Mouse (Mus musculus) testis, adult 2 months (tissue): Measurements from ENCODE around the gene Zdhhc4. TPM values are rescaled to one million over a fixed set of nuclear protein-coding genes. Genes with fewer than 3 reads are reported as not detected.

Source experiments
- H3K27ac ChIP-seq: fragments of 200-500 bp; 2 replicates; pipeline ENCODE4 v1.5.1; 2012; ENCODE audit warnings: low read depth, low read length; ENCODE audit not compliant: control insufficient read depth, insufficient read depth
- H3K27me3 ChIP-seq: fragments of 200-500 bp; 2 replicates; pipeline ENCODE4 v1.6.1; 2012; ENCODE audit warnings: mild to moderate bottlenecking, low read length, moderate library complexity; ENCODE audit not compliant: control insufficient read depth, insufficient read depth
- H3K36me3 ChIP-seq: fragments of 200-500 bp; 2 replicates; pipeline ENCODE4 v1.6.1; 2012; ENCODE audit warnings: mild to moderate bottlenecking, low read length; ENCODE audit not compliant: control insufficient read depth, insufficient read depth
- H3K4me1 ChIP-seq: fragments of 200-500 bp; 2 replicates; pipeline ENCODE4 v1.6.1; 2012; ENCODE audit warnings: low read length; ENCODE audit not compliant: control insufficient read depth, insufficient read depth
- H3K4me3 ChIP-seq: fragments of 200-500 bp; 2 replicates; pipeline ENCODE4 v1.5.1; 2012; ENCODE audit warnings: low read depth, mild to moderate bottlenecking, low read length, moderate library complexity, mixed read lengths; ENCODE audit not compliant: control insufficient read depth
- CTCF ChIP-seq: fragments of 200-500 bp; IDR thresholded peaks from 2 replicates; pipeline ENCODE4 v1.5.1; 2012; ENCODE audit warnings: low read depth, mild to moderate bottlenecking, inconsistent platforms, low read length, moderate library complexity; ENCODE audit not compliant: control insufficient read depth, insufficient read depth, insufficient replicate concordance
- POLR2A ChIP-seq: fragments of 200-500 bp; IDR thresholded peaks from 2 replicates; pipeline ENCODE4 v1.6.1; 2012; ENCODE audit warnings: low read depth, mild to moderate bottlenecking, inconsistent platforms, low read length, moderate library complexity; ENCODE audit not compliant: control insufficient read depth
- polyA plus RNA-seq: library from polyadenylated mRNA; depleted of rRNA; stranded (reverse); fragments of >200 nt; gene quantifications from 2 replicates; pipeline ENCODE4 v1.2.3, GENCODE M21; 2012

Gene Zdhhc4
- polyA plus RNA-seq, 1 experiment: 402 TPM

DNA sequence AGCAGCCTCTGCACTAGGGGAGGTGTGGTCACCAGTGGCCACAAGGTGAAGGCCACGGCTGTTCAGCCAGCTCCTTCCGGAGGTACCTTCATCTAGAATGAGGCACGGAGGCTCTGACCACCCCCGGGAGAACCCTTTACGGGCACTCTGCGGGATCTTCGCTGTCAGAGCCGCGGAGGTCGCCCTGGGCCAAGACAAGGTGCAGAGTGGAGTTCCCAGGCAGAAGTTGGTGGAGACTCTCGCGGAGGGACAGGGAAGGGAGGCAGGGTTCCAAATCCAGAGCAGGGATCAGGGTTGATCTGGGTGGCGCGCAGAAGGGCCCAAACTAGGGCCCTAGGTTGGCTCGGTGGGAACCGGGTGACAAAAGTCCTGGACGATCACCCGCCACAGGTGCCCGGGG is 36.2 kb downstream of the Zdhhc4 start:
- TF ChIP-seq POLR2A (no peak), CTCF (no peak)
- H3K4me1 ChIP-seq: peaks cover 4% of the 10 kb centered on the region
- H3K27me3 ChIP-seq: no peaks in the 10 kb centered on the region

DNA sequence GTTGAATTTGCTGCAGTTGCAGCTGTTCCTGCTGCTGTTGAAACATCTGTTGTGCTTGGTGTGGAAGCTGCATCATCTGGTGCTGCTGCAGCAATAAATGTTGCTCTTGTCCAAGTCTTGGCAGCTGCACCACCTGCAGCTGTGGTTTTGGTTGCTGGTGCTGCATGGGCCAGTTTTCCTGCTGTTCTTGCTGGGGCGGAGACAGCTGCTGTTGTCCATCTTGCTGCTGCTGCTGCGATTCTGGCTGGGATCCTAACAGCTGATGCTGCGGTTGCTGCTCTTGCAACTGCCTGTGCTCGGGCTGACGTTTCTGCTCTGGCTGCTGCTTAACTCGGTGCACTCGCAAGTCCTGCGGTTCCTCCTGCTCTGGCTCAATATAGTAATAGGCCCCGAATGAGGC is 39.8 kb downstream of the Zdhhc4 start:
- H3K36me3 ChIP-seq: no peaks in the 10 kb centered on the region
- no peak for TF ChIP-seq POLR2A
- TF ChIP-seq CTCF: no peak
- no peaks in the 10 kb centered on the region; the same call in 1 of the 2 replicates for H3K27me3 ChIP-seq
- H3K4me1 ChIP-seq: peaks cover 8% of the 10 kb centered on the region
- no peak overlapping the region for H3K4me3 ChIP-seq
- no peak overlapping the region for H3K27ac ChIP-seq

More for the DNA sequence above, 36.2 kb downstream of the Zdhhc4 start:
- no peaks in the 10 kb centered on the region for H3K36me3 ChIP-seq
- no peak overlapping the region for H3K27ac ChIP-seq
- H3K4me3 ChIP-seq: no peak overlapping the region

DNA sequence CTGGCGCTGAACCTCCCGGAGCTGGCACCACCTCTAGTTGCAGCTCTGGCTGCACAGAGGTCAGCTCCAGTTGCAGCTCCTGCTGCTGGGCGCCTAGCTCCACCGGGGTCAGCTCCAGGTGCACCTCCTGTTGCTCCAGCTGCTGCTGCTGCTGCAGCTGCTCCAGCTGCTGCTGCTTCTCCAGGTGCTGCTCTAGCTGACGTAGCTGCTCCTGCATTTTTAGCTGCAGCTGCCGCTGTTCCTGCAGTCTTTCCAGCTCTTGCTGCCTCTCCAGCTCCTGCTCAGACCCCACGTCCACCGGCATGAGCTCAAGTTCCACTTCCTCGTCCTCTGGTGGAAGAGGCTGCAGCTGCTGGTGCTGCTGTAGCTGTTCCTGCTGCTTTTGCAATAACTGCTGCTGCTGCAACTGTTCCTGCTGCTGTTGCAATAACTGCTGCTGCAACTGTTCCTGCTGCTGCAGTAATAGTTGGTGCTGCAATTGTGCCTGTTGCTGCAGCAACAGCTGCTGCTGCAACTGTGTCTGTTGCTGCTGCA is 40.6 kb downstream of the Zdhhc4 start:
- Histone ChIP-seq H3K27me3 (no peaks in the 10 kb centered on the region; the same call in 1 of the 2 replicates), H3K4me1 (peaks cover 8% of the 10 kb centered on the region), H3K4me3 (peak overlapping the region; percentile 32), H3K27ac (no peak overlapping the region), H3K36me3 (no peaks in the 10 kb centered on the region)
- TF ChIP-seq POLR2A (no peak), CTCF (no peak)

DNA sequence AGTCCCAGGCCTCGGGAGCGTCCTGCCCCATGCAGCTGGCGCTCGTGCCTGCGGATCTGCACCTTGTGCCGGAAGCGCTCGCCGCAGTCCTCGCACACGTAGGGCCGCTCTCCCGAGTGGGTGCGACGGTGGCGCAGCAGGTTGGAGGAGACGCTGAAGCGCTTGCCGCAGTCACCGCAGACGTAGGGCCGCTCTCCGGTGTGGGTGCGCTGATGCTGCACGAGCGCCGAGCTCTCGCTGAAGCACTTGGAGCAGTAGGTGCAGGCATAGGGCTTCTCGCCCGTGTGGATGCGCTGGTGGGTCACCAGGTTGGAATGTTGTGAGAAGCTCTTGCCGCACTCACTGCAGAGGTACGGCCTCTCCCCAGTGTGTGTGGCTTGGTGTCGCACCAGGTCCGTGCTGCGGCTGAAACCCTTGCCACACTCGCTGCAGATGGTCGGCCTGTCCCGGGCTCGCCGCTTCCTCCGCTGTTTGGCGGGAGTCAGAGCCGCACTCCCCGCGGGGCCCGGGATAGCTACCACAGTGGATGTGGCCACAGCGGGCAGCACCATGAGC is 41.2 kb downstream of the Zdhhc4 start:
- TF ChIP-seq CTCF: no peak
- TF ChIP-seq POLR2A: no peak
- Histone ChIP-seq H3K27me3 (no peaks in the 10 kb centered on the region; the same call in 1 of the 2 replicates), H3K27ac (no peak overlapping the region), H3K4me1 (peaks cover 8% of the 10 kb centered on the region), H3K36me3 (no peaks in the 10 kb centered on the region), H3K4me3 (peak overlapping the region; percentile 32)

DNA sequence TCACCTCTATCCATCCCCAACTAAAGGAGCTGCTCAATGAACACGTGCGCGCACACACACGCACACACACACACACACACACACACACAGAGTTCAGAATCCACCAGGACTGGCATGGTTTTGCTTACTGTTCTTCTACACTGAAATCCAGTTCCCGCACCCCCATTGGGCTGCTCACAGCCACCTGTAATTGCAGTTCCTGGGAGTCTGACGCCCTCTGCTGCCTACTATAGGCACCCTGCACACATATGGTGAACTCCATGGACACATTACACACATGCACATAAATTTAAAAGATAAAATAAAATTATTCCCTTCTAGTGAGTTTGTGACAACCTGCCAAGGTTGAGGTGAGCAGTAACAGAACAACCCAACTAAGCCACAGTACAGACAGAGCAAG is 44.3 kb downstream of the Zdhhc4 start:
- Histone ChIP-seq H3K36me3 (no peaks in the 10 kb centered on the region), H3K4me1 (peaks cover 5% of the 10 kb centered on the region), H3K4me3 (no peak overlapping the region), H3K27me3 (no peaks in the 10 kb centered on the region; the same call in 1 of the 2 replicates), H3K27ac (no peak overlapping the region)
- no peak for TF ChIP-seq POLR2A
- no peak for TF ChIP-seq CTCF

DNA sequence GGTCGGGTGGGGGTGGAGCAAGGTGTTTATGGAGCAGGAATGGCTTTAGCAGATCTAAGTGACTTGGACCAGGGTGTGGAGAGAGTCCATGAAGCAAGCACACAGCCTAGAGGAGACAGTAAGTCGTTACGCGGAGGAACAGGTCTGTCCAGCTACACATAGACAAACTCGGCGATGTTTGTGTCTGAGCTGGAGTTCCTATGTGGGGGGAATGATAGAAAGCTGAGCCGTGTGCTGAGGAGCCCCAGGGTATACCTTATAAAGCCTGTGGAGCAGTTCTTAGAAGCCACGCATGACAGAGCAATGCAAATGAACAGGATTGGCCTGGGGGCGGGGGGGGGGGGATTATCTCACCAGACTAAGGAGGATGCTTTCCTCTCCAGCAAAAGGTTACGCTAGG is 49.8 kb downstream of the Zdhhc4 start:
- Histone ChIP-seq H3K4me1 (no peaks in the 10 kb centered on the region), H3K4me3 (no peak overlapping the region), H3K36me3 (no peaks in the 10 kb centered on the region), H3K27ac (no peak overlapping the region), H3K27me3 (no peaks in the 10 kb centered on the region)
- no peak for TF ChIP-seq POLR2A
- no peak for TF ChIP-seq CTCF

DNA sequence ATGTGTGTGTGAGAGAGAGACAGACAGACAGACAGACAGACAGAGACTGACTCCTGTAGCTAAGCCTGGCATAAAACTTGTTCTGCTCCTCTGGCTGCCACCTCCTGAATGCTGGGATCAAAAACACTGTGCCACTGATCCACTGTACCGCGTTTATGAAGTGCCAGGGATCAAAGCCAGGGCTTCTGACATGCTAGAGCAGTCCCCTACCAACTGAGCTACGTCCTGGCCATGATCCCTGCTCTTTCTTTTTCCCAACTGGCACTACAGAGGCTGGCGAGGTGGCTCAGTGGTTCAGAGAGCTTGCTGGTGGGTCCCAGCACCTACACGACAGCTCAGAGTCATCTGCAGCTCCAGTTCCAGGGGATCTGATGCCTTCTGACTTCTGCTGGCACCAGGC is 53.3 kb downstream of the Zdhhc4 start:
- Histone ChIP-seq H3K4me1 (no peaks in the 10 kb centered on the region), H3K36me3 (no peaks in the 10 kb centered on the region), H3K27ac (no peak overlapping the region), H3K4me3 (no peak overlapping the region), H3K27me3 (no peaks in the 10 kb centered on the region)
- no peak for TF ChIP-seq POLR2A
- no peak for TF ChIP-seq CTCF
